Mouse (Mus musculus): ENCODE results near the gene Pald1.
A peak's percentile ranks its signal among the peaks of the same experiment; 100 is the strongest.

DNA sequence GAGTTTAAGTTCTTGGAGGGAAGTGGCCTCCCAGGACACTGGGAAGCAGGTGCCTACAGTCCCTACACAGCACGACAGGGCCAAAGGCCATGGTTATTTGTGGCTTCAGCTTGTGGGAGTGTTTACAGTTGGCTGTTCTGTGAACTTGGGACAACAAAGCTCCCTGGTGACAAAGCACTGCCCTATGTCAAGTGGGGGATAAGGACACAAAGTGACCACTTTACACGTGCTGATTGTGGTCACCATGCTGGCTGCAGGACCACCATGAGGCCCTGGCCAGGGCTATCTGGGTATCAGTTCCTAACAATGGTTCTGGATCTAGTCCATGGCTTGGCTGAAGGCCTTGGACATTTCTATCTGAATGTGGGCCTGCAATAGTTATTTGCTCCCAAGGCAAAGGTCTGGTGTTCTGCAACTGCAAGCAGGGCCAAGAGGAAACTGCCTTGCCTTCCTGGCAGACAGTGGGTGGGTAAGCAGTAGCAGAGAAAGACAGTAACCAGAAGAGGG is 43.0 kb upstream of the Pald1 start:
- TF ChIP-seq EP300 (IDR thresholded peaks at IDR 0.05; ENCODE audit: low read depth) = peak; percentile 57; the same call in 1 of the 2 replicates
- no peak for TF ChIP-seq CTCF (IDR thresholded peaks at IDR 0.05; ENCODE audit: low read depth)
